Mouse (Mus musculus): ENCODE results near the gene Bola1. TPM values are rescaled to one million over a fixed set of nuclear protein-coding genes. Genes with fewer than 3 reads are reported as not detected.

Gene Bola1
- total and polyA plus RNA-seq, 2 experiments from 2014 or later, result 31.4 to 67.7 TPM

- H3K4me1 ChIP-seq (ENCODE audit: insufficient read depth), result no peaks in the 10 kb centered on the region
- no peak overlapping the region for H3K4me2 ChIP-seq (ENCODE audit: low read depth)
- H3K36me3 ChIP-seq (ENCODE audit: insufficient read depth), result no peaks in the 10 kb centered on the region
- no peak overlapping the region for H3K9ac ChIP-seq
- no peak for ATAC-seq
- no peaks in the 10 kb centered on the region for H3K27me3 ChIP-seq (ENCODE audit: insufficient read depth, low read length)
- 79% methylated on average over 4 of the region's 4 CpGs for WGBS
- TF ChIP-seq CTCF (IDR thresholded peaks at IDR 0.05; ENCODE audit: low read depth), result no peak
- no peak overlapping the region for H3K27ac ChIP-seq (ENCODE audit: low read depth, low read length)
- H3K4me3 ChIP-seq (ENCODE audit: low read depth, low read length), result no peak overlapping the region
- no peaks in the 10 kb centered on the region for H3K9me3 ChIP-seq (ENCODE audit: low read length)
- no peak for DNase-seq
These were observed 11.6 kb upstream of the Bola1 start for GRCm38 (mm10) chr3:96230910-96231757.

GRCm38 (mm10) chr3:96230404-96230803 lies 10.9 kb upstream of the Bola1 start:
- DNase-seq (no peak), ATAC-seq (no peak)
- no peak for TF ChIP-seq CTCF (IDR thresholded peaks at IDR 0.05; ENCODE audit: low read depth)
- Histone ChIP-seq H3K4me3 (ENCODE audit: low read depth, low read length) (no peak overlapping the region), H3K9ac (no peak overlapping the region), H3K4me2 (ENCODE audit: low read depth) (no peak overlapping the region), H3K36me3 (ENCODE audit: insufficient read depth) (no peaks in the 10 kb centered on the region), H3K27me3 (ENCODE audit: insufficient read depth, low read length) (no peaks in the 10 kb centered on the region), H3K9me3 (ENCODE audit: low read length) (no peaks in the 10 kb centered on the region), H3K4me1 (ENCODE audit: insufficient read depth) (no peaks in the 10 kb centered on the region), H3K27ac (ENCODE audit: low read depth, low read length) (no peak overlapping the region)
- 85% methylated on average over 2 of the region's 2 CpGs for WGBS

- WGBS, result 79% methylated on average over 2 of the region's 2 CpGs
- TF ChIP-seq CTCF (IDR thresholded peaks at IDR 0.05; ENCODE audit: low read depth), result no peak
- H3K36me3 ChIP-seq (ENCODE audit: insufficient read depth), result no peaks in the 10 kb centered on the region
These were observed 9.3 kb upstream of the Bola1 start for GRCm38 (mm10) chr3:96228828-96229227.

GRCm38 (mm10) chr3:96226695-96227648 lies 7.5 kb upstream of the Bola1 start:
- no peak overlapping the region for H3K4me2 ChIP-seq (ENCODE audit: low read depth)
- no peak overlapping the region for H3K9ac ChIP-seq
- H3K27ac ChIP-seq (ENCODE audit: low read depth, low read length), result no peak overlapping the region
- ATAC-seq, result no peak
- H3K27me3 ChIP-seq (ENCODE audit: insufficient read depth, low read length), result no peaks in the 10 kb centered on the region
- WGBS, result 77% methylated on average over 8 of the region's 8 CpGs
- DNase-seq, result no peak
- H3K4me1 ChIP-seq (ENCODE audit: insufficient read depth), result peaks cover 10% of the 10 kb centered on the region
- TF ChIP-seq CTCF (IDR thresholded peaks at IDR 0.05; ENCODE audit: low read depth), result no peak
- no peaks in the 10 kb centered on the region for H3K36me3 ChIP-seq (ENCODE audit: insufficient read depth)
- H3K9me3 ChIP-seq (ENCODE audit: low read length), result no peaks in the 10 kb centered on the region
- no peak overlapping the region for H3K4me3 ChIP-seq (ENCODE audit: low read depth, low read length)

More at GRCm38 (mm10) chr3:96228828-96229227, 9.3 kb upstream of the Bola1 start:
- Histone ChIP-seq H3K4me1 (ENCODE audit: insufficient read depth) (0 out of 2 replicates have a peak, but pooled peaks cover 4% of the 10 kb centered on the region), H3K27ac (ENCODE audit: low read depth, low read length) (no peak overlapping the region), H3K27me3 (ENCODE audit: insufficient read depth, low read length) (no peaks in the 10 kb centered on the region), H3K9me3 (ENCODE audit: low read length) (no peaks in the 10 kb centered on the region), H3K4me2 (ENCODE audit: low read depth) (no peak overlapping the region), H3K4me3 (ENCODE audit: low read depth, low read length) (no peak overlapping the region), H3K9ac (no peak overlapping the region)
- no peak for DNase-seq
- ATAC-seq, result no peak

GRCm38 (mm10) chr3:96225421-96225820 lies 5.9 kb upstream of the Bola1 start:
- Histone ChIP-seq H3K4me2 (ENCODE audit: low read depth) (no peak overlapping the region), H3K4me1 (ENCODE audit: insufficient read depth) (peaks cover 10% of the 10 kb centered on the region), H3K4me3 (ENCODE audit: low read depth, low read length) (no peak overlapping the region), H3K27me3 (ENCODE audit: insufficient read depth, low read length) (no peaks in the 10 kb centered on the region), H3K36me3 (ENCODE audit: insufficient read depth) (no peaks in the 10 kb centered on the region), H3K9ac (no peak overlapping the region), H3K9me3 (ENCODE audit: low read length) (no peaks in the 10 kb centered on the region), H3K27ac (ENCODE audit: low read depth, low read length) (no peak overlapping the region)
- DNase-seq, result no peak
- ATAC-seq, result no peak
- TF ChIP-seq CTCF (IDR thresholded peaks at IDR 0.05; ENCODE audit: low read depth), result no peak
- 9% methylated on average over 2 of the region's 2 CpGs for WGBS

- DNase-seq (no peak), ATAC-seq (no peak)
- Histone ChIP-seq H3K9me3 (ENCODE audit: low read length) (no peaks in the 10 kb centered on the region), H3K4me2 (ENCODE audit: low read depth) (peak overlapping the region; percentile 80), H3K4me1 (ENCODE audit: insufficient read depth) (peaks cover 10% of the 10 kb centered on the region), H3K27me3 (ENCODE audit: insufficient read depth, low read length) (no peaks in the 10 kb centered on the region), H3K4me3 (ENCODE audit: low read depth, low read length) (no peak overlapping the region), H3K9ac (no peak overlapping the region), H3K36me3 (ENCODE audit: insufficient read depth) (no peaks in the 10 kb centered on the region), H3K27ac (ENCODE audit: low read depth, low read length) (no peak overlapping the region)
- TF ChIP-seq CTCF (IDR thresholded peaks at IDR 0.05; ENCODE audit: low read depth), result no peak
- WGBS, result 60% methylated on average over 4 of the region's 4 CpGs
These were observed 3.3 kb upstream of the Bola1 start for GRCm38 (mm10) chr3:96222774-96223173.
